Mouse (Mus musculus): ENCODE measurements at regions not wholly inside any gene's neighbourhood (a gene's known extent, or its start where the extent isn't known, plus 50 kb on each side); places are given as distances from the start of the nearest gene placed in this dataset.

GRCm38 (mm10) chr16:9083740-9084139 is 253.8 kb downstream of the 1810013L24Rik start:
- no peak for TF ChIP-seq POLR2A (IDR thresholded peaks at IDR 0.05; ENCODE audit: borderline replicate concordance, insufficient read depth, low read length)
- TF ChIP-seq CTCF (IDR thresholded peaks at IDR 0.05; ENCODE audit: borderline replicate concordance, insufficient read depth, low read depth, low read length) = no peak
